Mouse (Mus musculus): Measurements from ENCODE around the gene Ppm1b. TPM values are rescaled to one million over a fixed set of nuclear protein-coding genes. Genes with fewer than 3 reads are reported as not detected.

Gene Ppm1b
- polyA plus RNA-seq, 1 experiment, result 159 TPM

DNA sequence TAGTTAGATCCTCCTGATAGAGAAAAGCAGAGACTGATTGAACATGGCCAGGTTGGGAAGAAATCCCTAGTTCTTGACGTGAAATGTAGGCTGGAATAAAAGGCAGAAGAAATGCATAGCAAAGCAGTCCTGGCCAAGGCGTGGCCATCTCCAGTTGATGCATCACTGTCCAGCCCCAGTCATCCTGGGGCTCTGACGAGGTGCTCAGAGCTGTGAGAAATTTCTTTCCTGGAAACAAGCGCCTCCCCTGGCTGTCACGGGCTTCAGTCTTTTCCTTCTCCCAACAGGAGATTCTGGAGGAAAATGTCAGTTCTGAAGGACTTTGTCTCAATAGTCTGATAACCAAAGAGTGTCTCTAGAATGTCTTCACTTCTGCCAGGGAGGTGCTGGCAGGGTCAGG is 74.1 kb downstream of the Ppm1b start:
- Histone ChIP-seq H3K36me3 (ENCODE audit: control insufficient read depth, insufficient read depth, low read length) (no peaks in the 10 kb centered on the region), H3K4me3 (ENCODE audit: control insufficient read depth, low read depth, low read length) (no peak overlapping the region), H3K4me1 (ENCODE audit: control insufficient read depth, insufficient read depth, low read length) (peaks cover 6% of the 10 kb centered on the region), H3K27me3 (ENCODE audit: control insufficient read depth, insufficient read depth, low read length) (no peaks in the 10 kb centered on the region), H3K27ac (ENCODE audit: control insufficient read depth, insufficient read depth, low read depth, low read length) (no peak overlapping the region)
- TF ChIP-seq POLR2A (IDR thresholded peaks at IDR 0.05; ENCODE audit: control insufficient read depth, low read depth, low read length), result no peak
- TF ChIP-seq CTCF (IDR thresholded peaks at IDR 0.05; ENCODE audit: control insufficient read depth, insufficient read depth, insufficient replicate concordance, low read depth, low read length), result no peak

DNA sequence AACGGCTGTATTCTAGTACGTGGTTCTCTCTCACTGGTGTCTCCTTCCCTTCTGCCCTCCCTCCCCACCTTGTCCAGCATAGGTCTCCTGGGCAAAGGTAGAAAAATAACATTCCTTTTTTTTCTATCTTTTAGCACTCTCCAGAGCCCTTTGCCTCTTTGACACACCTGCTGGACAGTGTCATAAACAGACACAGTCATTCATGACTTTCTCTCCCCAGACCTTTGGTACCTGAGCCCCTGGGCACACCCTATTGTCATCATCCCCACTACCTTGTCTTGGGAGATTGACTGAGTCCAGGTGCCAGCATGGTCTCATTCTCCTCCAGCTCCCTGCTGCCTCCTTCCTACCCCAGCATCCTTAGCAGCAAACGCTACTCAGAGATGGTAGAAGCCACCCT is 76.5 kb downstream of the Ppm1b start:
- H3K27ac ChIP-seq (ENCODE audit: control insufficient read depth, insufficient read depth, low read depth, low read length), result no peak overlapping the region
- no peak overlapping the region for H3K4me3 ChIP-seq (ENCODE audit: control insufficient read depth, low read depth, low read length)
- H3K36me3 ChIP-seq (ENCODE audit: control insufficient read depth, insufficient read depth, low read length), result no peaks in the 10 kb centered on the region
- peaks cover 6% of the 10 kb centered on the region for H3K4me1 ChIP-seq (ENCODE audit: control insufficient read depth, insufficient read depth, low read length)
- TF ChIP-seq CTCF (IDR thresholded peaks at IDR 0.05; ENCODE audit: control insufficient read depth, insufficient read depth, insufficient replicate concordance, low read depth, low read length) (no peak), POLR2A (IDR thresholded peaks at IDR 0.05; ENCODE audit: control insufficient read depth, low read depth, low read length) (no peak)
- no peaks in the 10 kb centered on the region for H3K27me3 ChIP-seq (ENCODE audit: control insufficient read depth, insufficient read depth, low read length)

DNA sequence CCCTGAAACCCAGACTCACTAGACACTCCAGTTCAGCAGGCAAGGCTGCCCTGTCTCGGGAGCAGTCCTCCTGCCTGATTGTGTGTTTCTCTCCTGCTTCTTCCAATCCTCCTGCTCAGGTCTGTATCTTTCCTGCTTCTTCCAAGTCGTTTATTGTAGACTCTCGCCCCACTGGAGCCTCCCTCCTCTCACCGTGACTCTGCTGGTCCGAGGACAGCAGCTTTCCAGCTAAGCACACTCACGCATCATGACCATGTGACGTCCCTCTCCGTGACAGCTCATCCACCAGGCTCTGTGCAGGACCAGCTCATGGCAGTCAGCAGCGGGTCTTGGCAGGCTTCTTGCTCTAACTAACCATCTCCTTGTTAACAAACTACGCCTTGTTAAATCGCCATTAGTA is 77.5 kb downstream of the Ppm1b start:
- Histone ChIP-seq H3K36me3 (ENCODE audit: control insufficient read depth, insufficient read depth, low read length) (no peaks in the 10 kb centered on the region), H3K27me3 (ENCODE audit: control insufficient read depth, insufficient read depth, low read length) (no peaks in the 10 kb centered on the region), H3K4me1 (ENCODE audit: control insufficient read depth, insufficient read depth, low read length) (no peaks in the 10 kb centered on the region), H3K27ac (ENCODE audit: control insufficient read depth, insufficient read depth, low read depth, low read length) (no peak overlapping the region), H3K4me3 (ENCODE audit: control insufficient read depth, low read depth, low read length) (no peak overlapping the region)
- no peak for TF ChIP-seq CTCF (IDR thresholded peaks at IDR 0.05; ENCODE audit: control insufficient read depth, insufficient read depth, insufficient replicate concordance, low read depth, low read length)
- TF ChIP-seq POLR2A (IDR thresholded peaks at IDR 0.05; ENCODE audit: control insufficient read depth, low read depth, low read length), result no peak

DNA sequence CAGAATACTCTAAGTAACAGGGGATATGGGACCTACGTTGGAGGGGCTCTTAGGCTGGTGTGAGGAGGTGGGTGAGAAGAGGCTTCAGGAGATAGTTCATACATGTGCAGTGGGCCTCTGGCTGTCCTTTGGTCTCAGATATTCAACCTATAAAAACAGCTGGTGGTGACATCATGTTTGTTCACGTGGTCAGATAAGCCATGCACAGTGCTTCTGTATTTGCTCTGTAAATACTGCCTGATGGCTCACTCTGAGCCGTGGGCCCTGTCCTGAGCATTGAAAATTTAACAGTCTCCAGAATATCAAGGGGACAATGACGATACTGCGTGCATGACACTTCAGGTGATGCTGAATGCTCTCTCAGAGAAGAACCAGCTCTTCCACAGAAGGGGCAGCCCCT is 81.3 kb downstream of the Ppm1b start:
- Histone ChIP-seq H3K27me3 (ENCODE audit: control insufficient read depth, insufficient read depth, low read length) (no peaks in the 10 kb centered on the region), H3K27ac (ENCODE audit: control insufficient read depth, insufficient read depth, low read depth, low read length) (no peak overlapping the region), H3K36me3 (ENCODE audit: control insufficient read depth, insufficient read depth, low read length) (no peaks in the 10 kb centered on the region), H3K4me3 (ENCODE audit: control insufficient read depth, low read depth, low read length) (no peak overlapping the region), H3K4me1 (ENCODE audit: control insufficient read depth, insufficient read depth, low read length) (no peaks in the 10 kb centered on the region)
- TF ChIP-seq CTCF (IDR thresholded peaks at IDR 0.05; ENCODE audit: control insufficient read depth, insufficient read depth, insufficient replicate concordance, low read depth, low read length) (no peak), POLR2A (IDR thresholded peaks at IDR 0.05; ENCODE audit: control insufficient read depth, low read depth, low read length) (no peak)

DNA sequence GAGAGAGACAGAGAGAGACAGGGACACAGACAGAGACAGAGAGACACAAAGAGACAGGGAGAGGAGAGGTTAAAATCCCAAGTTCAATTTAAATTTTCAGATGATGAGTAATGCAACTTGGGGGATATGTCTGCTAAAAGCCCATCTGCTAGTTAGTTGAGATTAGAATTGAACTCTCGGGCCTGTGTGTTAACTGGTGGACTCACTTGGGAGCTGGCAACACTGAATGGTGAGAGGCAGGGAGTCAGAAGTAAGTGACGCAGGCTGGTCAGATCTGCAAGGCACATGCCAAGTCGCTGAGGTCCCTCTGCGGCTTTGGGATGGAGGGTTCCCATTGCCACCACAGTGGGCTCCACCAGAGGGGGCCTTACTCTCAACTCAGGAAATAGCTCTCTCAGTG is 81.8 kb downstream of the Ppm1b start:
- H3K4me1 ChIP-seq (ENCODE audit: control insufficient read depth, insufficient read depth, low read length), result no peaks in the 10 kb centered on the region

DNA sequence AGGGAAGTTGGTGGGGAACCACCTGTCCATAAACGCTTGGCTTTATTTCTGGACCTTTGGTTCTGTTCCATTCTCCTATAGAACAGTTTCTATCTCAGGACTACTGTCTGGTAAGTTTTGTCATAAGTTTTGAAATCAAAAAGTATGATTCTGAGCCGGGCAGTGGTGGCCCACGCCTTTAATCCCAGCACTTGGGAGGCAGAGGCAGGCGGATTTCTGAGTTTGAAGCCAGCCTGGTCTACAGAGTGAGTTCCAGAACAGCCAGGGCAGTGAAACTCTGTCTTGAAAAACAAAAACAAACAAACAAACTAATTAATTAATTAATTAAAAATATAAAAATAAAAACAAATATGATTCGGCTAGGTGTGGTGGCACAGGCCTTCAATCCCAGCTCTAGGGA is 82.2 kb downstream of the Ppm1b start:
- TF ChIP-seq CTCF (IDR thresholded peaks at IDR 0.05; ENCODE audit: control insufficient read depth, insufficient read depth, insufficient replicate concordance, low read depth, low read length), result no peak
- no peak for TF ChIP-seq POLR2A (IDR thresholded peaks at IDR 0.05; ENCODE audit: control insufficient read depth, low read depth, low read length)
- H3K27ac ChIP-seq (ENCODE audit: control insufficient read depth, insufficient read depth, low read depth, low read length), result no peak overlapping the region
- H3K27me3 ChIP-seq (ENCODE audit: control insufficient read depth, insufficient read depth, low read length), result no peaks in the 10 kb centered on the region
- no peaks in the 10 kb centered on the region for H3K36me3 ChIP-seq (ENCODE audit: control insufficient read depth, insufficient read depth, low read length)
- no peak overlapping the region for H3K4me3 ChIP-seq (ENCODE audit: control insufficient read depth, low read depth, low read length)
- H3K4me1 ChIP-seq (ENCODE audit: control insufficient read depth, insufficient read depth, low read length), result no peaks in the 10 kb centered on the region

More for the DNA sequence above, 81.8 kb downstream of the Ppm1b start:
- Histone ChIP-seq H3K4me3 (ENCODE audit: control insufficient read depth, low read depth, low read length) (no peak overlapping the region), H3K27me3 (ENCODE audit: control insufficient read depth, insufficient read depth, low read length) (no peaks in the 10 kb centered on the region), H3K36me3 (ENCODE audit: control insufficient read depth, insufficient read depth, low read length) (no peaks in the 10 kb centered on the region), H3K27ac (ENCODE audit: control insufficient read depth, insufficient read depth, low read depth, low read length) (no peak overlapping the region)
- no peak for TF ChIP-seq CTCF (IDR thresholded peaks at IDR 0.05; ENCODE audit: control insufficient read depth, insufficient read depth, insufficient replicate concordance, low read depth, low read length)
- no peak for TF ChIP-seq POLR2A (IDR thresholded peaks at IDR 0.05; ENCODE audit: control insufficient read depth, low read depth, low read length)

DNA sequence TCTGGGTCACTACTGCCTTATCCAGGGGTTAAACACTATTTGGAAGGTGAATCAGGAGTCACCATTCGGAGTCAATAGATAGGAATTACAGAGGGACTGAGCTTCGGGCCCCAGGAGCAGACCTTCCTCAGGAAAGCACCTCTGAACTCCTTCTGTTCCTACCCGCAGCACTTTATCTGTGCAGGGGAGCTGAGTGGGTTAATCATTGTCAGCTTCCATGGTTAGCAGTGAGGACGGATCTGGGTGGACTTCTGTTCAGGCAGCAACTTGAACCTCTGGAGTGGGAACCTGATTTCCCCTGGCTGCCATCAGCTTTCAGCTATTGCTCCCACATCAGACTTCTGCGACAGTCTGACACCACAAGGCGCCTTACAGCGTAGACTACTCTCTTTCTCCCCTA is 84.4 kb downstream of the Ppm1b start:
- H3K36me3 ChIP-seq (ENCODE audit: control insufficient read depth, insufficient read depth, low read length), result no peaks in the 10 kb centered on the region
- no peak overlapping the region for H3K4me3 ChIP-seq (ENCODE audit: control insufficient read depth, low read depth, low read length)
- no peaks in the 10 kb centered on the region for H3K27me3 ChIP-seq (ENCODE audit: control insufficient read depth, insufficient read depth, low read length)
- TF ChIP-seq POLR2A (IDR thresholded peaks at IDR 0.05; ENCODE audit: control insufficient read depth, low read depth, low read length) (no peak), CTCF (IDR thresholded peaks at IDR 0.05; ENCODE audit: control insufficient read depth, insufficient read depth, insufficient replicate concordance, low read depth, low read length) (no peak)
- H3K27ac ChIP-seq (ENCODE audit: control insufficient read depth, insufficient read depth, low read depth, low read length), result no peak overlapping the region
- no peaks in the 10 kb centered on the region for H3K4me1 ChIP-seq (ENCODE audit: control insufficient read depth, insufficient read depth, low read length)

DNA sequence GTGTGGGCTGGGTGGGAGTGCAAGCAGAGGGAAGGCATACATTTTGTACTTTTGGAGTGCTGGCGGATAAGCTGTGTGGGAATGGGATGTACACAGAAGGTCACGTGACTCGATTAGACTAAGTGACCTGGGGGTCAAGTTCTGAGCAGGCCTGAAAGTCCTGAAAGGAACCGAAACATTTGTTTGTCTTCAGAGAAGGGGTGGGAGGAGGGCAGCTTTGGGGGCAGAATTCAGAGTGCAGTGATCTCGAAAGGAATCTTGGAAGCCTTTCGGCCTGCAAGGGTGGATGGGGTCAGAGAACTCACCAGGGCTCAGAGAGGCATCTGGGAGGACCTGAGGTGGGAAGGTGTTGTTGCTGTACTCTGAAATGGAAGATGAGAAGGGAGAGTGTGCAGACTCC is 85.9 kb downstream of the Ppm1b start:
- Histone ChIP-seq H3K27me3 (ENCODE audit: control insufficient read depth, insufficient read depth, low read length) (no peaks in the 10 kb centered on the region), H3K4me3 (ENCODE audit: control insufficient read depth, low read depth, low read length) (no peak overlapping the region), H3K4me1 (ENCODE audit: control insufficient read depth, insufficient read depth, low read length) (no peaks in the 10 kb centered on the region), H3K27ac (ENCODE audit: control insufficient read depth, insufficient read depth, low read depth, low read length) (no peak overlapping the region), H3K36me3 (ENCODE audit: control insufficient read depth, insufficient read depth, low read length) (no peaks in the 10 kb centered on the region)
- TF ChIP-seq POLR2A (IDR thresholded peaks at IDR 0.05; ENCODE audit: control insufficient read depth, low read depth, low read length), result no peak
- no peak for TF ChIP-seq CTCF (IDR thresholded peaks at IDR 0.05; ENCODE audit: control insufficient read depth, insufficient read depth, insufficient replicate concordance, low read depth, low read length)

Measured in testis, adult 2 months (tissue).